Mouse (Mus musculus) heart, embryonic 11.5 days (tissue): ENCODE measurements around the gene Ttc17. TPM values are rescaled to one million over a fixed set of nuclear protein-coding genes. Genes with fewer than 3 reads are reported as not detected.

Experiments
- ATAC-seq: fragments of 200-750 bp; cut with Nextera tagmentation; replicated peaks from 2 replicates; pipeline ENCODE4 v1.8.0; 2017; ENCODE audit warnings: moderate library complexity; ENCODE audit not compliant: insufficient number of reproducible peaks, low FRiP score, low TSS enrichment
- H3K27ac ChIP-seq: fragments of 300-500 bp; sonication (generic); 2 replicates; pipeline ENCODE4 v1.5.1; 2014; ENCODE audit warnings: mild to moderate bottlenecking, low read depth, low read length
- H3K27me3 ChIP-seq: fragments of 300-500 bp; sonication (generic); 2 replicates; pipeline ENCODE4 v1.6.1; 2014; ENCODE audit warnings: mild to moderate bottlenecking, low read length, mixed read lengths; ENCODE audit not compliant: control insufficient read depth, insufficient read depth
- H3K36me3 ChIP-seq: fragments of 300-500 bp; sonication (generic); 2 replicates; pipeline ENCODE4 v1.6.1; 2014; ENCODE audit warnings: mild to moderate bottlenecking, low read length, moderate library complexity, mixed read lengths; ENCODE audit not compliant: control insufficient read depth, insufficient read depth
- H3K4me1 ChIP-seq: fragments of 300-500 bp; sonication (generic); 2 replicates; pipeline ENCODE4 v1.6.1; 2014; ENCODE audit warnings: low read length; ENCODE audit not compliant: control insufficient read depth, insufficient read depth
- H3K4me2 ChIP-seq: fragments of 300-500 bp; sonication (generic); 2 replicates; pipeline ENCODE4 v1.6.1; 2014; ENCODE audit warnings: mild to moderate bottlenecking, moderate library complexity
- H3K4me3 ChIP-seq: fragments of 300-500 bp; sonication (generic); 2 replicates; pipeline ENCODE4 v1.5.1; 2014; ENCODE audit warnings: low read depth, low read length
- H3K9ac ChIP-seq: fragments of 300-500 bp; sonication (generic); 2 replicates; pipeline ENCODE4 v1.6.1; 2014; ENCODE audit warnings: mild to moderate bottlenecking, low read depth, low read length, moderate library complexity
- H3K9me3 ChIP-seq: fragments of 300-500 bp; sonication (generic); replicated peaks from 2 replicates; pipeline ENCODE4 v1.6.1; 2016; ENCODE audit warnings: low read length; ENCODE audit not compliant: control insufficient read depth
- WGBS: fragments of 180-500 bp; shearing (Covaris S2); extraction: QIAGEN DNeasy Blood & Tissue Kit; methylation state at CpG from one replicate; pipeline ENCODE4 v1.1.7; 2014; ENCODE audit not compliant: insufficient replicate concordance; 5-methylcytosine and 5-hydroxymethylcytosine counted together
- polyA plus RNA-seq: library from polyadenylated mRNA; unstranded; fragments of >200 nt; fragmentation: Nextera tagmentation; extraction: Ambion mirVana; gene quantifications from 2 replicates; pipeline ENCODE4 v1.2.1, GENCODE M21; 2014

The Ttc17 gene
- polyA plus RNA-seq, 1 experiment from 2014 or later: 12.4 TPM

GRCm38 (mm10) chr2:94334742-94335046, 71.8 kb downstream of the Ttc17 start:
- Histone ChIP-seq H3K36me3 (peaks cover 9% of the 10 kb centered on the region; the same call in 1 of the 2 replicates), H3K4me3 (no peak overlapping the region), H3K27ac (peak overlapping the region; percentile 7; the same call in 1 of the 2 replicates), H3K4me1 (0 out of 2 replicates have a peak, but pooled peaks cover 3% of the 10 kb centered on the region), H3K4me2 (no peak overlapping the region), H3K9me3 (no peaks in the 10 kb centered on the region), H3K27me3 (no peaks in the 10 kb centered on the region), H3K9ac (no peak overlapping the region)
- ATAC-seq: no peak
- 56% methylated on average over 2 of the region's 2 CpGs for WGBS

GRCm38 (mm10) chr2:94333841-94334741, 72.4 kb downstream of the Ttc17 start:
- no peaks in the 10 kb centered on the region for H3K27me3 ChIP-seq
- WGBS: 83% methylated on average over 14 of the region's 14 CpGs
- peak overlapping the region; percentile 7 for H3K27ac ChIP-seq
- 0 out of 2 replicates have a peak, but pooled peaks cover 3% of the 10 kb centered on the region for H3K4me1 ChIP-seq
- ATAC-seq: no peak
- H3K4me2 ChIP-seq: no peak overlapping the region
- no peak overlapping the region for H3K9ac ChIP-seq
- H3K36me3 ChIP-seq: peaks cover 14% of the 10 kb centered on the region; the same call in 1 of the 2 replicates
- H3K4me3 ChIP-seq: no peak overlapping the region
- no peaks in the 10 kb centered on the region for H3K9me3 ChIP-seq

- H3K9ac ChIP-seq: no peak overlapping the region
- H3K36me3 ChIP-seq: peaks cover 14% of the 10 kb centered on the region; the same call in 1 of the 2 replicates
- H3K4me3 ChIP-seq: no peak overlapping the region
- H3K9me3 ChIP-seq: no peaks in the 10 kb centered on the region
- ATAC-seq: no peak
- 86% methylated on average over 2 of the region's 2 CpGs for WGBS
- H3K27ac ChIP-seq: no peak overlapping the region
- 0 out of 2 replicates have a peak, but pooled peaks cover 3% of the 10 kb centered on the region for H3K4me1 ChIP-seq
- H3K27me3 ChIP-seq: no peaks in the 10 kb centered on the region
- H3K4me2 ChIP-seq: no peak overlapping the region
Observed at GRCm38 (mm10) chr2:94333086-94333485, 73.4 kb downstream of the Ttc17 start.

- Histone ChIP-seq H3K4me2 (no peak overlapping the region), H3K9me3 (no peaks in the 10 kb centered on the region), H3K4me3 (no peak overlapping the region), H3K27ac (no peak overlapping the region), H3K4me1 (0 out of 2 replicates have a peak, but pooled peaks cover 3% of the 10 kb centered on the region), H3K27me3 (no peaks in the 10 kb centered on the region), H3K9ac (no peak overlapping the region), H3K36me3 (peaks cover 15% of the 10 kb centered on the region)
- no peak for ATAC-seq
- WGBS: 94% methylated on average over 13 of the region's 13 CpGs
Observed at GRCm38 (mm10) chr2:94329336-94329735, 77.2 kb downstream of the Ttc17 start.

- H3K36me3 ChIP-seq: peaks cover 20% of the 10 kb centered on the region
- H3K27me3 ChIP-seq: no peaks in the 10 kb centered on the region
- ATAC-seq: no peak
- no peaks in the 10 kb centered on the region for H3K4me1 ChIP-seq
- no peak overlapping the region for H3K4me2 ChIP-seq
- H3K9ac ChIP-seq: no peak overlapping the region
- H3K4me3 ChIP-seq: no peak overlapping the region
- no peak overlapping the region for H3K27ac ChIP-seq
- no peaks in the 10 kb centered on the region for H3K9me3 ChIP-seq
- WGBS: 94% methylated on average over 3 of the region's 3 CpGs
Observed at GRCm38 (mm10) chr2:94327836-94328235, 78.7 kb downstream of the Ttc17 start.

- H3K27me3 ChIP-seq: no peaks in the 10 kb centered on the region
- no peaks in the 10 kb centered on the region for H3K9me3 ChIP-seq
- 79% methylated on average over 2 of the region's 2 CpGs for WGBS
- ATAC-seq: no peak
- no peak overlapping the region for H3K27ac ChIP-seq
- H3K9ac ChIP-seq: no peak overlapping the region
- no peaks in the 10 kb centered on the region for H3K4me1 ChIP-seq
- H3K36me3 ChIP-seq: peaks cover 11% of the 10 kb centered on the region
- H3K4me3 ChIP-seq: no peak overlapping the region
- no peak overlapping the region for H3K4me2 ChIP-seq
Observed at GRCm38 (mm10) chr2:94319780-94320179, 86.7 kb downstream of the Ttc17 start.

GRCm38 (mm10) chr2:94316526-94316925, 90.0 kb downstream of the Ttc17 start:
- Histone ChIP-seq H3K27ac (no peak overlapping the region), H3K4me2 (no peak overlapping the region), H3K27me3 (no peaks in the 10 kb centered on the region), H3K9ac (no peak overlapping the region), H3K36me3 (peaks cover 6% of the 10 kb centered on the region; the same call in 1 of the 2 replicates), H3K4me1 (no peaks in the 10 kb centered on the region), H3K9me3 (no peaks in the 10 kb centered on the region), H3K4me3 (no peak overlapping the region)
- WGBS: 74% methylated on average over 5 of the region's 5 CpGs
- no peak for ATAC-seq

- H3K4me3 ChIP-seq: no peak overlapping the region
- ATAC-seq: no peak
- WGBS: 90% methylated on average over 10 of the region's 10 CpGs
- H3K27me3 ChIP-seq: no peaks in the 10 kb centered on the region
- no peaks in the 10 kb centered on the region for H3K4me1 ChIP-seq
- H3K27ac ChIP-seq: no peak overlapping the region
- no peak overlapping the region for H3K4me2 ChIP-seq
- no peak overlapping the region for H3K9ac ChIP-seq
- peaks cover 18% of the 10 kb centered on the region for H3K36me3 ChIP-seq
- H3K9me3 ChIP-seq: no peaks in the 10 kb centered on the region
Observed at GRCm38 (mm10) chr2:94303984-94304383, 102.5 kb downstream of the Ttc17 start.

GRCm38 (mm10) chr2:94302393-94302792, 104.1 kb downstream of the Ttc17 start:
- no peak for ATAC-seq
- Histone ChIP-seq H3K27me3 (no peaks in the 10 kb centered on the region), H3K27ac (no peak overlapping the region), H3K4me2 (no peak overlapping the region), H3K9me3 (no peaks in the 10 kb centered on the region), H3K4me3 (no peak overlapping the region), H3K4me1 (no peaks in the 10 kb centered on the region), H3K36me3 (peaks cover 18% of the 10 kb centered on the region), H3K9ac (no peak overlapping the region)
- WGBS: 82% methylated on average over 5 of the region's 5 CpGs
